Mouse (Mus musculus): Measurements from ENCODE around the gene Fbln7. TPM values are rescaled to one million over a fixed set of nuclear protein-coding genes. Genes with fewer than 3 reads are reported as not detected.

Fbln7 gene
- polyA plus RNA-seq, 1 experiment = 3.4 TPM

DNA sequence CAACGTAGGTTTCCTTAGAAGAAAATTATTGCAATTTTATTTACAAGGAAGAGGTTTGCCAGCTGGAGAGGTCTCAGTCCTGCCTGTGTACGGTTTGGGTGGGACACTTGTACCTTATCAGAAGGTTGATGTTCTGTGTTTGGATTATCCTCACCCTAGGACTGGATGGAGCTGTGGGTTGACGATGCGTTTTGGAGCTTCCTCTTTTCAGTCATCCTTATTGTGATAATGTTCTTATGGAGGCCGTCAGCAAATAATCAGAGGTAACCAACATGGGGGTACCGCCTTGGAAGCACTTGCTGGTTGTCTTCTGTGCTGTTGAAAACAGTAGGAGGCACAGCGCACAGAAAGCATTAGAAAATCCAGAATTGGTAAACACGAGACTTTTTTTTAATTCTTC lies 20.3 kb upstream of the Fbln7 start:
- Histone ChIP-seq H3K4me1 (ENCODE audit: control insufficient read depth, insufficient read depth, low read length) (no peaks in the 10 kb centered on the region), H3K4me3 (replicated peaks; ENCODE audit: insufficient read depth, low read depth, low read length) (no peak overlapping the region), H3K27me3 (ENCODE audit: control insufficient read depth, insufficient read depth, low read length) (no peaks in the 10 kb centered on the region), H3K27ac (ENCODE audit: insufficient read depth, low read length) (no peak overlapping the region)
- TF ChIP-seq POLR2A (IDR thresholded peaks at IDR 0.05; ENCODE audit: borderline replicate concordance, insufficient read depth, low read length) (no peak), CTCF (IDR thresholded peaks at IDR 0.05; ENCODE audit: borderline replicate concordance, insufficient read depth, low read depth, low read length) (no peak)
- DNase-seq = no peak
- WGBS = 92% methylated on average over 8 of the region's 8 CpGs

GRCm38 (mm10) chr2:128850036-128850435 lies 12.7 kb upstream of the Fbln7 start:
- Histone ChIP-seq H3K27ac (ENCODE audit: insufficient read depth, low read length) (no peak overlapping the region), H3K4me3 (replicated peaks; ENCODE audit: insufficient read depth, low read depth, low read length) (no peak overlapping the region), H3K4me1 (ENCODE audit: control insufficient read depth, insufficient read depth, low read length) (no peaks in the 10 kb centered on the region), H3K27me3 (ENCODE audit: control insufficient read depth, insufficient read depth, low read length) (no peaks in the 10 kb centered on the region)
- DNase-seq = no peak
- 80% methylated on average over 2 of the region's 2 CpGs for whole genome bisulfite sequencing
- TF ChIP-seq CTCF (IDR thresholded peaks at IDR 0.05; ENCODE audit: borderline replicate concordance, insufficient read depth, low read depth, low read length) (no peak), POLR2A (IDR thresholded peaks at IDR 0.05; ENCODE audit: borderline replicate concordance, insufficient read depth, low read length) (no peak)

- DNase-seq = no peak
- TF ChIP-seq CTCF (IDR thresholded peaks at IDR 0.05; ENCODE audit: borderline replicate concordance, insufficient read depth, low read depth, low read length) (no peak), POLR2A (IDR thresholded peaks at IDR 0.05; ENCODE audit: borderline replicate concordance, insufficient read depth, low read length) (no peak)
- WGBS = 90% methylated on average over 1 of the region's 1 CpGs
- Histone ChIP-seq H3K27me3 (ENCODE audit: control insufficient read depth, insufficient read depth, low read length) (no peaks in the 10 kb centered on the region), H3K27ac (ENCODE audit: insufficient read depth, low read length) (no peak overlapping the region), H3K4me1 (ENCODE audit: control insufficient read depth, insufficient read depth, low read length) (no peaks in the 10 kb centered on the region), H3K4me3 (replicated peaks; ENCODE audit: insufficient read depth, low read depth, low read length) (no peak overlapping the region)
Observed at GRCm38 (mm10) chr2:128856673-128857072, 6.1 kb upstream of the Fbln7 start.

DNA sequence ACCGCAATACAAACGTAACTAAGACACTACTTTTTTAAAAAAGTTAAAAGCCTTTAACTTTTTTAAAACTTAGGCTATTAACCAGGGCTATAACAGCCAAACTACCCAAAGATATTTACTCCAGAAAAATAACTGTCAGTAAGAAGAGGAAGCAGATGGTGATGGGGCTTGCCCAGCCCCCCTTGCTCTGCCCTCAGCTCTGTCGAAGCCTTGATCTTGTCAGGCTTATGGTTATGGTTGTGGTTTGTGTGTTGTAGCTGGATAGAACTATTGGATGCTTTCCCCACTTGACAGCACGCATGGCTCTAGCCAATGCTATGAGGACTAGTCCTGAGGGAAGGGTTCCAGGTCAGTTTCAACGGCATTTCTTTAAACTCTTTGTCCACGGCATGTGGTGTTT lies 3.8 kb upstream of the Fbln7 start:
- Histone ChIP-seq H3K4me3 (replicated peaks; ENCODE audit: insufficient read depth, low read depth, low read length) (no peak overlapping the region), H3K4me1 (ENCODE audit: control insufficient read depth, insufficient read depth, low read length) (no peaks in the 10 kb centered on the region), H3K27me3 (ENCODE audit: control insufficient read depth, insufficient read depth, low read length) (no peaks in the 10 kb centered on the region), H3K27ac (ENCODE audit: insufficient read depth, low read length) (no peak overlapping the region)
- 78% methylated on average over 6 of the region's 6 CpGs for WGBS
- no peak for TF ChIP-seq CTCF (IDR thresholded peaks at IDR 0.05; ENCODE audit: borderline replicate concordance, insufficient read depth, low read depth, low read length)
- DNase-seq = no peak

DNA sequence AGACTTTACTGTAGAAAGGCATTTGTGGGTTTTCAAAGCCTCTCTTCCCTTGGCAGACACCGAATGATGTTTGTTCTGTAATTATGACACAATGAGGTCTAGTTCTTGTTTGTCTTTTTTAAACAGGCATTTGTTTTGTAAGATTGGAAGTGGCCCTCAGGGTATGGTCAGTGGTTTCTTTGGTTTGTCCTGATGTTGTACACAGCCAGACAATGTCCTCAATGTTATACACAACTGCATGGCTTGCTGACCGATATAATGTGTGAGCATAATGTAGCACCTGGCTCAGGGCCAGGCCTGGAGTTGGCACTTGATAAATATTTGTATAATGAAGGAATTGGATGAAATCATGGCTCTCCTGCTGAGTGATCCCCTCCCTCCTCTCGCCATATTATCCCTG lies 2.9 kb upstream of the Fbln7 start:
- Histone ChIP-seq H3K27me3 (ENCODE audit: control insufficient read depth, insufficient read depth, low read length) (no peaks in the 10 kb centered on the region), H3K27ac (ENCODE audit: insufficient read depth, low read length) (no peak overlapping the region), H3K4me1 (ENCODE audit: control insufficient read depth, insufficient read depth, low read length) (no peaks in the 10 kb centered on the region), H3K4me3 (replicated peaks; ENCODE audit: insufficient read depth, low read depth, low read length) (no peak overlapping the region)
- 26% methylated on average over 3 of the region's 3 CpGs for WGBS
- DNase-seq = no peak
- no peak for TF ChIP-seq CTCF (IDR thresholded peaks at IDR 0.05; ENCODE audit: borderline replicate concordance, insufficient read depth, low read depth, low read length)
- no peak for TF ChIP-seq POLR2A (IDR thresholded peaks at IDR 0.05; ENCODE audit: borderline replicate concordance, insufficient read depth, low read length)

DNA sequence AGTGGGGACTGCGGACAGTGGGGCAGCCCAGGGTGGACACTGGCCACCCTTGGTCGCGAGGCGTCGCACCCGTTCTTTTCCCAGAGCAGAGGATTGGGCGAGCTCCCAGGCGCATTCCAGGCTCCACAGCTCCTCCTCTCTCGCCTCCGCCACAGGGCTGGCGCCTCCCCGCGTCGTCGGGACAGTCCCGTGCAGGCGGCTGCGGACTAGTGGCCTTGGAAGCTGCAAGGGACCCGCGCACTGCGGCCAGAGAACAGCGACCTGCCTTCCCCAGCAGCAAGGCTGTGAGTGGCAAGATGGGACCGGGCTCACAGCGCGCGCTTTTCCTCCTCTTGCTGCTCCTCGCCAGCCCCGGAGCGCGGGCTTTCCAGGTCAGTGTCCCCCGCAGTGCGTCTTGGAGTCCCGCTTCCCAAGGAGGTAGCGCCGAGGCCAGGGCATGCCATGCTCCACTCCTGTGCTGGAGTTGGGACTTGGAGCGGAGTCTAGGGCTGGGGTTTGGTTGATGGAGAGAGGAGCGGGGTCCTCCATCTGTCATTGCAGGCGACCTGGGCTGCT lies 1.1 kb downstream of the Fbln7 start:
- Histone ChIP-seq H3K27me3 (ENCODE audit: control insufficient read depth, insufficient read depth, low read length) (no peaks in the 10 kb centered on the region), H3K27ac (ENCODE audit: insufficient read depth, low read length) (no peak overlapping the region), H3K4me1 (ENCODE audit: control insufficient read depth, insufficient read depth, low read length) (no peaks in the 10 kb centered on the region), H3K4me3 (replicated peaks; ENCODE audit: insufficient read depth, low read depth, low read length) (peak overlapping the region; percentile 50)
- WGBS = 1% methylated on average over 38 of the region's 38 CpGs
- DNase-seq = peak; percentile 53 to 59
- TF ChIP-seq CTCF (IDR thresholded peaks at IDR 0.05; ENCODE audit: borderline replicate concordance, insufficient read depth, low read depth, low read length) = peak; percentile 19; the same call in 1 of the 2 replicates
- no peak for TF ChIP-seq POLR2A (IDR thresholded peaks at IDR 0.05; ENCODE audit: borderline replicate concordance, insufficient read depth, low read length)

DNA sequence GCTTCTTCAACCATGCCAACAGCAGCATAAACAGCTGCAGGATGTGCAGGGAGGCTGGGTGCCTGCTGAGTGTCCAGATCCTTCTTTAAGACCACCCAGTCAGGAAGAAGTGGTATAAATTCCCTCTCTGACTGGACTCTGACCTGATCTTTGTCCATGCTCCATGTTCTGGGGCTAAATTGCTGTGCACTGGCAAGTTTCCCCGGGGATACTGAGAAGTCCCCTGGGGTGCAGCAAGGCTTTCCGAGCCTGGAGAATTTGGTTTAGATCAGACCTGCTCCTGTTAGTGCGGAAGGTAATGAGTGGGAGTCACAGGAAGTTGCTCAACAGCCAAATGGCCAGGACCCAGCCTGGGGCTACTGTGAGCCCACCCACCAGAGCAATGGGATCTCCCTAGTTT lies 2.3 kb downstream of the Fbln7 start:
- DNase-seq = no peak
- no peaks in the 10 kb centered on the region for H3K4me1 ChIP-seq (ENCODE audit: control insufficient read depth, insufficient read depth, low read length)
- TF ChIP-seq CTCF (IDR thresholded peaks at IDR 0.05; ENCODE audit: borderline replicate concordance, insufficient read depth, low read depth, low read length) = no peak
- no peak for TF ChIP-seq POLR2A (IDR thresholded peaks at IDR 0.05; ENCODE audit: borderline replicate concordance, insufficient read depth, low read length)
- H3K27ac ChIP-seq (ENCODE audit: insufficient read depth, low read length) = no peak overlapping the region
- no peak overlapping the region for H3K4me3 ChIP-seq (replicated peaks; ENCODE audit: insufficient read depth, low read depth, low read length)
- H3K27me3 ChIP-seq (ENCODE audit: control insufficient read depth, insufficient read depth, low read length) = no peaks in the 10 kb centered on the region
- 41% methylated on average over 3 of the region's 3 CpGs for WGBS

DNA sequence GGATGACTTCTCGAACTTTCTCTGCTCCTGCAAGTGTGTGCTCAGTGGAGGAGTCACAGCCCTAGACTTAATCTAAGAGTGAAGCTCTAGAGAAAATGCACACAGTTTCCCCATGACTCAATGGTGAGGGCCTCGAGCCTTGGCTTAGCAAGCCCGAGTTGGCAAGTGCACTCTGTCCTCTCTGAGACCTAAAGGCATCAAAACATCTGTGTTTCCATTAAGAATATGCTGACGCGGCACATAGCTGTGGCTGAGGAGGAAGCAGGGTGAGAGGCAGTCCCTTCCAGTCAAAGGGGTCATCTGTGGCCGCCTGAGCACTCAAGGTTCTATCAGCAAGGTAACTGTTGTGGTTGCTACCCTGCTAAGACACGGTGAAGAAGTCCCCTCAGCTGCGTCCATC lies 8.9 kb downstream of the Fbln7 start:
- no peak for DNase-seq

More for the DNA sequence above, 8.9 kb downstream of the Fbln7 start:
- TF ChIP-seq CTCF (IDR thresholded peaks at IDR 0.05; ENCODE audit: borderline replicate concordance, insufficient read depth, low read depth, low read length) (no peak), POLR2A (IDR thresholded peaks at IDR 0.05; ENCODE audit: borderline replicate concordance, insufficient read depth, low read length) (no peak)
- H3K27me3 ChIP-seq (ENCODE audit: control insufficient read depth, insufficient read depth, low read length) = no peaks in the 10 kb centered on the region
- H3K4me3 ChIP-seq (replicated peaks; ENCODE audit: insufficient read depth, low read depth, low read length) = no peak overlapping the region
- no peak overlapping the region for H3K27ac ChIP-seq (ENCODE audit: insufficient read depth, low read length)
- WGBS = 79% methylated on average over 8 of the region's 8 CpGs
- no peaks in the 10 kb centered on the region for H3K4me1 ChIP-seq (ENCODE audit: control insufficient read depth, insufficient read depth, low read length)

All from cerebellum, adult 2 months (tissue).